Mouse (Mus musculus): Measurements from ENCODE around the gene Chn1.

Gene Chn1

DNA sequence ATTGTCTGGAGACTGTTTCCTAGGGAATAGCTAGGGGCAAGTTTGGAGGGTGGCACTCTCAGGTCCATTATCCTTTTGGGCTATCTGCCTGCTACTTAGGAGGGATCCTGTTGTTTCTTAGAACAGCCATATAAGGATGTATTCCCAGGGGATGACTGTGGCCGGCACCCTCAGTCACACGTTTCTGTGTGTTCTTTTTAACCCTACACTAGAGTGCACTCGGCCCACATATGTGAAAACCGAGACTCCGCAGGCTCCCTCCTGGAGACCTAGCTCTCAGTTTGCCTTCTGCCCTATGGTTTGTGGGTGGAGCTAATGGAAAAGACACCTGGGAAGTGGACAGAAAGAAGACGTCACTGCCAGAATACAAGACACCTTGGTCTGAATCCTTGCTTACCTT lies 183.9 kb downstream of the Chn1 start:
- DNase-seq (ENCODE audit: low spot score in 2 of 2) = no peak

- no peak for DNase-seq (ENCODE audit: low spot score in 2 of 2)
These were observed 185.0 kb downstream of the Chn1 start for GRCm38 (mm10) chr2:73590106-73590505.

- DNase-seq (ENCODE audit: low spot score in 2 of 2) = no peak
These were observed 186.2 kb downstream of the Chn1 start for GRCm38 (mm10) chr2:73588951-73589350.

GRCm38 (mm10) chr2:73587109-73587506 lies 188.0 kb downstream of the Chn1 start:
- DNase-seq (ENCODE audit: low spot score in 2 of 2) = peak in 1 of 2 experiments; percentile 35

DNA sequence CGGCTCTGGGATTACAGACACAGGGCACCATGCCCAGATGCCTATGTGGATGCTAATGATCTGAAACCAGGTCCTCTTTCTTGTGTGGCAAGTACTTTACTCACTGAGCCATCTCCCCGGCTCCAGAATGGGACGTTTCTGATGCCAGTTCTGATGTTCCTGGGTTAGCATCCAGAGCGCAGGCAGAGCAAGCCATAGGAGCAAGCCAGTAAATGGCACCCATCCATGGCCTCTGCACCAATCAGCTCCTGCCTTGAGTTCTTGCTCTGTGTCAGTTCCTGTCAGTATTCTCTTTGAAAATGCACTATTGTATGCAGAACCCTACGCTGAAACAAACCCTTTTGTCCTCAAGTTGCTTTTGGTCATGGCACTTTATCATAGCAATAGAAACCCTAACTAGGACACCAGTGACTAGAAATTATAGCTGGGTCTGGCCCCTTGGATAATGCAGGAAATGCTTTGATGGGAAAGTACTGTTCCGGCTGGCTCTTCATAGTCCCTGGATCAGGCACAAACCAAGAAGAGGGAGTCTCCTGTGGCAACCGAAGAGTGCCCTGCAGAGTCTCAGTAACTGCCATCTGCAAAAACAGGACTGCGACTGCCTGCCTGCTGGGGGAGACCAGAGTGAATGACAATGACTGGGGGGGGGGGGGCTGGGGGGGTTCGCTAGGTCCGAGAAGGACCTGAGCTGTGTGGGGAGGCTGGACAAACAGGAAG lies 188.6 kb downstream of the Chn1 start:
- DNase-seq (ENCODE audit: low spot score in 2 of 2) = peak in 1 of 2 experiments; percentile 33

DNA sequence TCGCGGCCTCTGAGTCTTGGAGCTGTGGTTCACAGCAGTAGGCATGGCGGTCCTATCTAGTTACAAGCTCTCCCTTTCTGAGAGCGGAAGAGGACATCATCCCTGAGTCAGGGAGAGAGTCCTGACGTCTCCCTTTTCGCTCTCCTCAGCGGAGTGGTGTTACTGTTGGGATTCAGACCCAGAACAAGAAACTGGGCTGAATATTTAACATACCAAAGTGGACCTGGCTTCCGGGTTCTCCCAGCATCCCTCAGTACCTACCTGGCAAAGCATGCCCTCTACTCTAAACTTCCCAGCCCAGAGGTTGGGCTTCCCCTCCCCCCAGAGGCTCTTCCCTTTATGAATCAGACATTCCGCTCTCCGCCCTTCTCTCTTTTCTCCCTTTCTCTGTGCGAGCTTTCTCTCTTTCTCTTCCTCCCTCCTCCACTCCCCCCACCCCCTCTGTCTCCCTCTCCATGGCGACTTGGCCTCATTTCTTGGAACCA lies 189.8 kb downstream of the Chn1 start:
- peak; percentile 43 to 55 for DNase-seq (ENCODE audit: low spot score in 2 of 2)

- peak; percentile 67 to 82 for DNase-seq (ENCODE audit: low spot score in 2 of 2)
These were observed 190.3 kb downstream of the Chn1 start for GRCm38 (mm10) chr2:73584645-73585346.

DNA sequence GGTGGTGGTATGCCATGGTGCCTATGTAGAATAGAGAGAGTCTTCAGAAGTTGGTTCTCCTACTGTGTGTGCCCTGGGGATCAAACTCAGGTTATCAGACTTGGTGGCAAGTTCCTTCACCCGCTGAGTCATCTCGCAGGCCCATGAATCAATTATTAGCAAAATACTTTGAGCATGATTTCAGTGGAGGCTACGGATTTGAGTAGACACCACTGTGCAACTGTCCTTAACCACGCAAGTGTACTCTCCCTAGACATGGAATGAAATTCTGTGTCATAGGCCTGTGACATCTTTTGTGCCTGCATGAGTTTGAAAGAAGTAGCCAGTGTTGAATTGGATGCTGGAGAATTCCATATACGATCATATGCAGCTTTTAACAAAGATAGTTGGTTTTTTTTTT lies 194.4 kb downstream of the Chn1 start:
- no peak for DNase-seq (ENCODE audit: low spot score in 2 of 2)

GRCm38 (mm10) chr2:73580166-73580565 lies 195.0 kb downstream of the Chn1 start, which contains the start of gene Chrna1:
TSS of gene Chrna1 (minus strand) at chr2:73580338.
- DNase-seq (ENCODE audit: low spot score in 2 of 2) = no peak

GRCm38 (mm10) chr2:73579168-73579567 lies 196.0 kb downstream of the Chn1 start:
- DNase-seq (ENCODE audit: low spot score in 2 of 2) = no peak

- no peak for DNase-seq (ENCODE audit: low spot score in 2 of 2)
These were observed 200.7 kb downstream of the Chn1 start for GRCm38 (mm10) chr2:73574418-73574817.

DNA sequence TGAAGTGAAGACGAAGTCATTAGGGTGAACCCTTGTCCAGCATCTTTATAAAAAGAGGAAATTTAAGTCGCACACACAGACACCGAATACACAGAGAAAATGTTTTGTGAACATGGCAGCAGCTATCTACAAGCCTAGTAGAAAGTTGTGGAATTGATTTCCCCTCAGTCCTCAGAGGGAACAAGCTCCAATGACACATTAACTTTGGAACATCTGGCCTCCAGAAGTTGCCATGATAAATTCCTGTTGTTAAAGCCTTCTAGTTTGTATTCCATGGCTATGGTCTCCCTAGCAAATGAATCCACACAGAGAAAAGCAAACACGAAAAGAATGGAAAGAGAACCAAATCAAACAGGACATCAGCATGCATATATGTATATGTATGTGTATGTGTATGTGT lies 201.6 kb downstream of the Chn1 start:
- DNase-seq (ENCODE audit: low spot score in 2 of 2) = no peak

- peak; percentile 86 to 93 for DNase-seq (ENCODE audit: low spot score in 2 of 2)
These were observed 202.4 kb downstream of the Chn1 start for GRCm38 (mm10) chr2:73572539-73573372.

DNA sequence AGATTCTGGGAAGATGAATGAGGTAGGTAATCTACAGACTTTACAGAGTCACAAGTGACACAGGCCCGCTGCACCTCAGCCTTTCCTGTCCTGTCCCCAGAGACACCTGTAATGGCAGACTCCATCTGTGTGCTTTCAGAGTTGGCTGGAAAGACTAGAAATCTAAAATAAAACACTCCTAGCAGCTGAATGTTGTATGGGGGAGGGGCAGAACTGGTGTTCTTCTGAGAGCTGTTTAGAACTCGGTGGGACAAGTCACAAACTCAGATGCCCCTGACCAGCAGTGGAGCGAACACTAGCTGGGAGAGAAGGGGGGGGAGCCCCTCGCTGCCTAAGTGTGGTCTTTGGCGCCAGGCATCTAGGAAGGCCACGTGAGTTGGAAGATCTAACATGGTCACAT lies 203.2 kb downstream of the Chn1 start:
- no peak for DNase-seq (ENCODE audit: low spot score in 2 of 2)

DNA sequence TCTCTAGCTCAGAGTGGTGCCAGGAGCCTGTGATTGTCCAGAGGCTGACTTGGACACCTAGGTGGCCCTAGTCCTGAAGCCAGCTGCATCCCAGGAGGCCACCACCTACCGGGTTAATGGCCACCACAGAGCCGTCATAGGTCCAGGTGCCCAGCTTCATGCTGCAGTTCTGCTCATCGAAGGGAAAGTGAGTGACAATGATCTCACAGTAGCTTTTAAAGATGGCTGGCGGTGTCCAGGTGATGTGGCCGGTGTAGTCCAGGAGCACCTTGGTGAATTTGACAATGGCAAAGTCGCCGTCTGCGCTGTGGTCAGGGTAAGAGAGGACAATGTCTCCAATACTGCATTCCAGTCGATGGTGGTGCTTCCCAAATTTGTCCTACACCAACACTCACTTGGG lies 203.8 kb downstream of the Chn1 start:
- DNase-seq (ENCODE audit: low spot score in 2 of 2) = no peak

- peak; percentile 58 to 81 for DNase-seq (ENCODE audit: low spot score in 2 of 2)
These were observed 208.0 kb downstream of the Chn1 start for GRCm38 (mm10) chr2:73566989-73567605.

- DNase-seq (ENCODE audit: low spot score in 2 of 2) = no peak
These were observed 209.0 kb downstream of the Chn1 start for GRCm38 (mm10) chr2:73566162-73566561.

DNA sequence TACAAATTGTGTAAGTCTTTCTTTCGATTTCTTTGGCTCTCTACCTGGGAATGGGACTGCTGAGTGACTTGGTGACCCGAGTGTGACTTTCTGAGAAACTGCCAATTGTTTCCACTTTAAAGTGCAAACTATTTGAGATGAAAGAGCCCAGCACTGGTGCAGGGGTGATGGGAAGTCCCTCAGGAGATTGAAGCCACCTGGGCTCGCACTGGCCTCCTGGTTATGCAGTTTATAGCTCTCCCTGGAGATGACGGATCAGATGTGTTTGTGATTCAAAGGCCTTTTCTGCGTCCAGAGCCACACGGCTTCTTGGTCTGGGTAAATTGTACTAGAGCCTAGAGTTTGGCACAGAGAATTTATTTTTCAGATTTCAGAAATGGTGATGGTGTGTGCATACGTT lies 211.5 kb downstream of the Chn1 start:
- no peak for DNase-seq (ENCODE audit: low spot score in 2 of 2)

- DNase-seq (ENCODE audit: low spot score in 2 of 2) = no peak
These were observed 212.5 kb downstream of the Chn1 start for GRCm38 (mm10) chr2:73562656-73563055.

GRCm38 (mm10) chr2:73561665-73562063 lies 213.5 kb downstream of the Chn1 start:
- no peak for DNase-seq (ENCODE audit: low spot score in 2 of 2)

- no peak for DNase-seq (ENCODE audit: low spot score in 2 of 2)
These were observed 214.1 kb downstream of the Chn1 start for GRCm38 (mm10) chr2:73560899-73561664.
